Mouse (Mus musculus) cortical plate, adult 2 months (tissue): ENCODE measurements at regions not wholly inside any gene's neighbourhood (a gene's known extent, or its start where the extent isn't known, plus 50 kb on each side); places are given as distances from the start of the nearest gene placed in this dataset.

Experiments used
- CTCF ChIP-seq: fragments of 200-500 bp; IDR thresholded peaks from 2 replicates; pipeline ENCODE4 v1.5.1; 2011; ENCODE audit warnings: mild to moderate bottlenecking, control low read depth, low read length; ENCODE audit not compliant: insufficient read depth; ENCODE audit errors: extremely low read depth
- POLR2A ChIP-seq: fragments of 200-500 bp; IDR thresholded peaks from 2 replicates; pipeline ENCODE4 v1.6.1; 2011; ENCODE audit warnings: mild to moderate bottlenecking, low read length, control low read depth; ENCODE audit not compliant: insufficient read depth; ENCODE audit errors: extremely low read depth

DNA sequence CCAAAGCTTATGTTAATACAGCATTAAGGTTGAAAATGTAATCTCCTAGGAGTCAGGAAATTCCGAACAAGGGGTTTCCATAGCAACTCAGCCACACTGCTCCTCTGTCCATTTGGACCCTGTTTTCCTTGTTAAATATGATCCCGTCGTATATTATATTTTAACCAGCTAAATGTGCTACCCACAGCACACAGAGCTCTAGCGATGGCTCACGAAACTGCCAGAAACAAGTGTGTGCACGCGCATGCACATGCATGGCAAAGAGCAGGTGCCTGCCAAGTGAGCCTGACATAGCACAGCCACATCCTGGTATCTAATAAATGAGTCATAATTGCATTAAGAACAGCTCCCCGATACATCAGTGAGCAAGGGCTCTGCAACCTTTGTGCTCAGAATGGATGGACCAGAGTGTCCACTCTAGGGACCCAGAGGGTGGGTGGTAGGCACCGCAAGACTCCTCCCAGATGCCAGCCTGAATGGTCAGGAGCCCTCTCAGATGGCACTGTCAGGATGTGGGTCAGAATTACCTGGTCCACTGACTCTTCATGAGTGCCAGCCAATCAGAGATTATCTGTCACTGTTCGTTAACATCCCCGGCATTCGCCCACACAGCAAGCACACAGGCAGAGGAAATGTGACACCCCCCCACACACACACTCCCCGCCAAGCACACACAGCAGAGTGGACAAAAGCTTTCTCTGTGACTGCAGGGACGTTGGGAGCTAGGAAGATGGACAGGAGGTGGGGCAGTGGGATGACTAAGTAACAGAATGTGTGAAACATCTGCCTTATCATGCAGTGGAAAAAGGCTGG lies 272.8 kb upstream of the Zmiz1 start:
- TF ChIP-seq CTCF (no peak), POLR2A (no peak)
